Mouse (Mus musculus) gastrocnemius, adult 8-10 months (tissue): ENCODE results near the gene Trim39. TPM values are rescaled to one million over a fixed set of nuclear protein-coding genes. Genes with fewer than 3 reads are reported as not detected.
"Not testable (repeated sequence)": the region's sequence is repeated elsewhere in the genome, so short reads cannot be mapped to it uniquely, and the experiment has no call there.

Source experiments
- DNase-seq, 2 experiments: peaks; one replicate each; pipeline ENCODE4 v3.0.0; 2022; ENCODE audit warnings: low spot score in 2 of 2
- total RNA-seq, 4 experiments: library from RNA; stranded (reverse); gene quantifications; 2 replicates each; pipeline ENCODE4 v1.2.4; 2022

Gene Trim39
- total RNA-seq, 4 experiments from 2014 or later = 5.5 to 9.7 (median 7.5) TPM

DNA sequence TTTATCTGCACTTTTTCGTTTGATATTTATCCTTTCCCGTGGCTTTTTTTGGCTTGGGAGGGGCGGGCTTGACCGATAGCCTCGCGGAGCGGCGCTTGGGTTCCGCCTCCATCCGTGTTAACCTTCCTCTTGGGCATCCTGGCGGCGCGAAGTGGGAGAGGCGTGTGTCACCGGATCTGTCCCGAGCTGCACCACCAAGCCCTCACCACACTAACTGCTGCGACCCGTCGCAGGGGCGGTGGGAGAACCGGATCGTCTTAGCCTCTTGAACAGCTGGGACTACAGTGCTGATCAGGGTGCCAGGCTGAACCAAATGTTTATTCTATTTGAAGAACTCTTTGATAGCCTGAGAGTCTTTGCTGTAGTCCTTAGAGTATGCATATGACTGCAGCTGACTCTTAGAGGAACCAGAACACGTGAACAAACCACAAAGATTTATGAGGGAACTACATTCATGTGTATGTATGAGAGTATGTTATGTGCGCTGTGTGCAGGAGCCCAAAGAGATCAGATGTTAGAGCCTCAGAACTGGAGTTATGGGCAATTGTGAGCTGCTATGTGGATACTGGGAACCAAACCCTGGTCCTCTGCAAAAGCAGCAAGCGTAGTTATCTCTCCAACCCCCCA, 19.7 kb downstream of the Trim39 start:
- DNase-seq = no peak

GRCm38 (mm10) chr17:36248886-36249285, 23.2 kb downstream of the Trim39 start:
- no peak for DNase-seq

GRCm38 (mm10) chr17:36245741-36246140, 26.3 kb downstream of the Trim39 start:
- no peak for DNase-seq

GRCm38 (mm10) chr17:36244031-36244430, 28.0 kb downstream of the Trim39 start:
- DNase-seq = no peak

- no peak for DNase-seq
Observed at GRCm38 (mm10) chr17:36240637-36241213, 31.3 kb downstream of the Trim39 start.

GRCm38 (mm10) chr17:36237321-36237921, 34.6 kb downstream of the Trim39 start:
- no peak for DNase-seq

DNA sequence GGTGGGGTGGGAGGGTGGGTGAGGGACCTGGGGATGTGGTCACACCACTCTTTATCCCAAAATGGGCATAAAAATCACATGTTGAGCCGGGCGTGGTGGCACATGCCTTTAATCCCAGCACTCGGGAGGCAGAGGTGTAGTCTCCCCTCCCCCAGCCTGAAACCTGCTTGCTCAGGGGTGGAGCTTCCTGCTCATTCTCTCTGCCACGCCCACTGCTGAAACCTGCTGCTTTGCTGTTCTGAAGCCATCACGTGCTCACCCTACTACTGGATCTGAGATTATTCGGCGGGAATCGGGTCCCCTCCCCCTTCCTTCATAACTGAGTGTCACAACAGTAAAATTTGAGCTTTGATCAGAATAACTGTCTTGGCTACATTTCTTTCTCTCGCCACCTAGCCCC, 36.7 kb downstream of the Trim39 start:
- DNase-seq = not testable (repeated sequence)

DNA sequence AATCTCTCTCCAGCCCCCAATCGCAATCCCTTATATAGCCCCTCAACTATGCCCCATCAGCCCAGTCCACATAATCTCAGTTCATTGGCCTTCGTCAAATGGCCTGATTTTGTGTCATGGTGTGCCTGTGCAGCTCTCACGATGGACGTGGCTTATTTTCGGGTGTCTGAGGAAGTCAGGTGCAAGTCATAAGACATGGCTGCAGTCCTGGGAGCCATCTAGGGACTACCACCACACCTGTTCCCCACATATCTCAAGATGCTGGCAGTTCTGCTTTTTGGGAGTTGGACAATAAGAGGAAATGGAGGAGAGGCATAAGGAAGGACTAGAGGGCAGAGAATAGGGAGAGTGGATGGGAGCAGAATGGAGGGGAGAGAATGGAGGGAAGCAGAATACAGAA, 38.5 kb downstream of the Trim39 start:
- no peak for DNase-seq

DNA sequence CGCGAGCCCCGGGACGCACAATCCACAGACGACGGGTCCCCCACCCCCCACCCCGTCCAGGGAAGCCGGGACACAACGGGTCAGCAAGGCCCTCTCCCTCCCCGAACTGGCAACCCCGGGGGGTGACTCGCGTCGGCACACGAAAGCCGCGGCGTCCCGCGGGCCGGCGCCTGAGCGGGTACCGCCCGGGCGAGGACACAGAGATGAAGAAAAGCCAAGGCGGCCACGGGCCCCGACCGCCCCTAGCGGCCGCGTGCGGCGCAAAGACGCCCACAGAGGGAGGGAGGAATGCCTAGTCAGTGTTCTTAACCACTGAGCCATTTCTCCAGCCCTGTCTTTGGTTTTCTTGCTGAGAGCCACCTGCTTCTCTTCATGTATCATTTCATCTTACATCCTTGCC, 40.7 kb downstream of the Trim39 start:
- DNase-seq = peak; percentile 20 to 25

DNA sequence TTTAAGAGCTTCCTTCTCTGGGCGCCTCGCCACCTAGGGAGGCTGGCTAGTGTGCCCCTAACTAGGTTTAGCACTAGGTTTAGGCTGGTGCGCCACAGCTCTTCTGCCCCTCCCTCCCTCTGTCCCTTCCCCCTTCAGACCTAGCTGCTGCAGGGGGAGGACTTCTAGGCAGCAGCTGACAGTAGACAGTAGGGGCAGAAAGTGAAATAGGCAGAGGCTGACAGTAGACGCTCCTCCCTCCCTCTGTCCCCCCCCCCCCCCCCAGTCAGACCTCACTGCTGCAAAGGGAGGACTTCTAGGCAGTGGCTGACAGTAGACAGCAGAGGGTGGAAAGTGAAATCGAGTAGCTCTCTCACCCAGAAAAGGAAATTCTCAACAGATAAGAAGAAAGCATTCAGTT, 43.0 kb downstream of the Trim39 start:
- no peak for DNase-seq

DNA sequence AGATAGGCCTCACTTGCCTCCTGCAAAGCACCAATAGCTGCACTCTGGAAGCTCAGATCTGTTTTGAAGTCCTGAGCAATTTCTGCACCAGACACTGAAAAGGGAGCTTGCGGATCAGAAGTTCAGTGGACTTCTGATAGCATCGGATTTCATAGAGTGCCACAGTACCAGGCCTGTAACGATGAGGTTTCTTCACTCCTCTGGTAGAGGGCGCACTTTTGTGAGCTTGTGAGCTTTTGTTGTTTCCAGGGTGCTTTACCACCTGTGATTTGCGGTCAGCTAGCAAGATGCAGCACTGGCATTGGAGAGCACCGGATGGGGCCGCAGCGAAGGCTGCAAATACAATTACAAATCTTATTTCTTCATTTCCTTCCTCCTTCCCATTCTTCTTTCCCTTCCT, 45.1 kb downstream of the Trim39 start:
- DNase-seq = no peak

GRCm38 (mm10) chr17:36225231-36225824, 46.7 kb downstream of the Trim39 start:
- no peak for DNase-seq

GRCm38 (mm10) chr17:36224451-36224850, 47.6 kb downstream of the Trim39 start:
- no peak for DNase-seq

GRCm38 (mm10) chr17:36218594-36219155, 53.4 kb downstream of the Trim39 start:
- no peak for DNase-seq

- no peak for DNase-seq
Observed at GRCm38 (mm10) chr17:36215586-36215985, 56.5 kb downstream of the Trim39 start.

Other genes with a start within 250 kb of the Trim39 start
- gene H2-T23, start 239.4 kb downstream of the Trim39 start, total RNA-seq = 1 to 10 TPM; 5.6 to 9.3 (median 7.1) TPM
- 10 to 100 TPM; 11.7 to 14.0 (median 13.0) TPM for gene H2-T22, start 229.5 kb downstream of the Trim39 start, total RNA-seq
- not detected for gene Gm6034, start 229.3 kb downstream of the Trim39 start, total RNA-seq
- gene Gm11127, start 213.9 kb downstream of the Trim39 start, total RNA-seq = 1 to 10 TPM; 1.8 to 2.7 (median 2.2) TPM
- under 1 TPM in 1 of 4 experiments, not detected in 3; 0.29 TPM for gene Gm19684, start 150.6 kb downstream of the Trim39 start, total RNA-seq
- not detected for gene Gm7030, start 142.8 kb downstream of the Trim39 start, total RNA-seq
- not detected for gene Gm8909, start 103.7 kb downstream of the Trim39 start, total RNA-seq
- not detected for gene H2-T3, start 82.0 kb downstream of the Trim39 start, total RNA-seq
- 10 to 100 TPM; 31.1 to 42.0 (median 33.5) TPM for gene Rpp21, start 14.2 kb downstream of the Trim39 start, total RNA-seq
- gene H2-M10.2, start 14.2 kb upstream of the Trim39 start, total RNA-seq = not detected
- not detected for gene H2-M10.1, start 53.9 kb upstream of the Trim39 start, total RNA-seq
- not detected for gene H2-M10.3, start 96.2 kb upstream of the Trim39 start, total RNA-seq
- gene H2-M10.4, start 190.1 kb upstream of the Trim39 start, total RNA-seq = not detected